28 mouse cellular contexts compared by ENCODE assay signal in genomic region chr15:75268916-75269829, GRCm38 (mm10). TPM values are rescaled to one million over a fixed set of nuclear protein-coding genes. Genes with fewer than 3 reads are reported as not detected.
A peak's percentile ranks its signal among the peaks of the same experiment; 100 is the strongest.
DNase-seq lines count a peak whose midpoint lies in the region; ATAC-seq and TF ChIP-seq lines count a peak whose summit lies in the region.
"Had no signal": no experiment of that assay in that cellular context is flagged by ENCODE, and none has a peak within 500 bp of the region (broad histone marks: within the 10 kb centered on the region; RNA-seq: fewer than 3 reads in every experiment).

No protein-coding gene starts in this region.

- no peak for TF ChIP-seq POLR2A in kidney, adult 2 months (IDR thresholded peaks at IDR 0.05; ENCODE audit: low read depth, low read length)
- no peak for TF ChIP-seq POLR2A in embryonic fibroblast, embryonic 13.5 days (IDR thresholded peaks at IDR 0.05; ENCODE audit: low read depth, low read length)

- DNase-seq in heart, adult 11 months, result peak; percentile 41
- DNase-seq in heart, postnatal 25 days (ENCODE audit: low spot score), result no peak
- DNase-seq in kidney, adult 2 months, result peak; percentile 70
- DNase-seq in kidney, postnatal 0 days (ENCODE audit: low spot score), result no peak
- no peak for DNase-seq in cerebellum, adult 9-10 months
- DNase-seq in testis, postnatal 10 days (ENCODE audit: low spot score), result no peak
- DNase-seq: adrenal gland, postnatal 10 days; B cell, adult 2 months; cerebellum, adult 11 months; cerebellum, adult 8-10 months; cerebellum, postnatal 25 days; gastrocnemius, postnatal 14 days had no signal

- no peaks in the 10 kb centered on the region for H3K36me3 ChIP-seq in kidney, adult 2 months (ENCODE audit: control insufficient read depth, insufficient read depth, low read length)
- no peaks in the 10 kb centered on the region for H3K36me3 ChIP-seq in kidney, embryonic 16.5 days (ENCODE audit: insufficient read depth, low read length)
- no peaks in the 10 kb centered on the region for H3K36me3 ChIP-seq in kidney, postnatal 0 days (ENCODE audit: insufficient read depth, low read length)
- H3K36me3 ChIP-seq: embryonic facial prominence, embryonic 12.5 days; forebrain, embryonic 12.5 days; G1E; heart, embryonic 13.5 days; hindbrain, embryonic 13.5 days had no signal

- peaks cover 5% of the 10 kb centered on the region; the same call in 1 of the 2 replicates for H3K4me1 ChIP-seq in kidney, adult 2 months (ENCODE audit: control insufficient read depth, insufficient read depth, low read length)
- H3K4me1 ChIP-seq in kidney, embryonic 16.5 days (ENCODE audit: insufficient read depth, low read length), result no peaks in the 10 kb centered on the region
- peaks cover 11% of the 10 kb centered on the region; the same call in 1 of the 2 replicates for H3K4me1 ChIP-seq in embryonic fibroblast, embryonic 13.5 days (ENCODE audit: control insufficient read depth, insufficient read depth, low read length)
- no peaks in the 10 kb centered on the region for H3K4me1 ChIP-seq in kidney, postnatal 0 days (replicated peaks; ENCODE audit: insufficient read depth, low read length)
- H3K4me1 ChIP-seq: embryonic facial prominence, embryonic 12.5 days; forebrain, embryonic 12.5 days; heart, embryonic 13.5 days; hindbrain, embryonic 13.5 days had no signal

- H3K9ac ChIP-seq in kidney, embryonic 16.5 days (replicated peaks; ENCODE audit: low read length), result no peak overlapping the region
- no peak overlapping the region for H3K9ac ChIP-seq in kidney, postnatal 0 days (ENCODE audit: low read depth, low read length)
- H3K9ac ChIP-seq: embryonic facial prominence, embryonic 12.5 days; forebrain, embryonic 12.5 days; heart, embryonic 13.5 days; hindbrain, embryonic 13.5 days had no signal

- no peaks in the 10 kb centered on the region for H3K9me3 ChIP-seq in kidney, embryonic 16.5 days (ENCODE audit: low read length)
- no peaks in the 10 kb centered on the region for H3K9me3 ChIP-seq in kidney, postnatal 0 days (replicated peaks; ENCODE audit: low read length)
- H3K9me3 ChIP-seq: embryonic facial prominence, embryonic 12.5 days; forebrain, embryonic 12.5 days; hindbrain, embryonic 13.5 days had no signal

- no peak overlapping the region for H3K4me2 ChIP-seq in kidney, embryonic 16.5 days (replicated peaks; ENCODE audit: low read depth, low read length)
- no peak overlapping the region for H3K4me2 ChIP-seq in kidney, postnatal 0 days (ENCODE audit: low read length)
- H3K4me2 ChIP-seq: embryonic facial prominence, embryonic 12.5 days; forebrain, embryonic 12.5 days; heart, embryonic 13.5 days; hindbrain, embryonic 13.5 days had no signal

- no peaks in the 10 kb centered on the region for H3K27me3 ChIP-seq in kidney, adult 2 months (replicated peaks; ENCODE audit: control insufficient read depth, insufficient read depth, low read length)
- H3K27me3 ChIP-seq in kidney, embryonic 16.5 days (ENCODE audit: insufficient read depth, low read length), result no peaks in the 10 kb centered on the region
- H3K27me3 ChIP-seq in kidney, postnatal 0 days (ENCODE audit: insufficient read depth, low read length), result no peaks in the 10 kb centered on the region
- H3K27me3 ChIP-seq: embryonic facial prominence, embryonic 12.5 days; forebrain, embryonic 12.5 days; heart, embryonic 13.5 days; hindbrain, embryonic 13.5 days had no signal

- ATAC-seq in kidney, embryonic 16.5 days (ENCODE audit: low FRiP score, low TSS enrichment), result no peak
- ATAC-seq in kidney, postnatal 0 days (replicated peaks; ENCODE audit: low FRiP score, low read depth), result peak; percentile 40; the same call in 1 of the 2 replicates
- ATAC-seq: CD4-positive, CD25-positive, alpha-beta regulatory T cell, adult 4 months; forebrain, embryonic 16.5 days had no signal

- H3K27ac ChIP-seq in kidney, adult 2 months (ENCODE audit: insufficient read depth, low read depth, low read length), result peak overlapping the region; percentile 58
- H3K27ac ChIP-seq in kidney, embryonic 16.5 days (ENCODE audit: low read length), result no peak overlapping the region
- H3K27ac ChIP-seq in embryonic fibroblast, embryonic 13.5 days (ENCODE audit: insufficient read depth, low read length), result peak overlapping the region; percentile 56; the same call in 1 of the 2 replicates
- H3K27ac ChIP-seq in kidney, postnatal 0 days, result no peak overlapping the region
- H3K27ac ChIP-seq: embryonic facial prominence, embryonic 12.5 days; forebrain, embryonic 12.5 days; heart, embryonic 13.5 days; hindbrain, embryonic 13.5 days had no signal

- TF ChIP-seq CTCF in kidney, adult 2 months (conservative IDR thresholded peaks at IDR 0.05; ENCODE audit: insufficient read depth, insufficient read length, low read depth, low read length), result no peak
- TF ChIP-seq CTCF in embryonic fibroblast, embryonic 13.5 days (IDR thresholded peaks at IDR 0.05; ENCODE audit: borderline replicate concordance, insufficient read depth, low read length), result no peak
- TF ChIP-seq CTCF in kidney, postnatal 0 days (IDR thresholded peaks at IDR 0.05; ENCODE audit: low read depth), result no peak

- H3K4me3 ChIP-seq in kidney, adult 2 months (ENCODE audit: insufficient read depth, low read depth, low read length), result no peak overlapping the region
- H3K4me3 ChIP-seq in kidney, embryonic 16.5 days (ENCODE audit: low read length), result no peak overlapping the region
- no peak overlapping the region for H3K4me3 ChIP-seq in embryonic fibroblast, embryonic 13.5 days (ENCODE audit: insufficient read depth, low read length)
- no peak overlapping the region for H3K4me3 ChIP-seq in kidney, postnatal 0 days (replicated peaks; ENCODE audit: low read depth, low read length)
- H3K4me3 ChIP-seq: embryonic facial prominence, embryonic 12.5 days; forebrain, embryonic 12.5 days; heart, embryonic 13.5 days; hindbrain, embryonic 13.5 days had no signal

- intact Hi-C loops in heart, postnatal 25 days (cut with DNase I), result no loop called here

- 66% methylated on average over 5 of the region's 5 CpGs for WGBS in kidney, adult 2 months
- WGBS in kidney, embryonic 16.5 days, result 81% methylated on average over 5 of the region's 5 CpGs
- WGBS in kidney, postnatal 0 days, result 79% methylated on average over 5 of the region's 5 CpGs

RNA-seq across cellular contexts. Expression of gene Ly6f, which starts 1.0 kb away (rescaled TPM):
- total RNA-seq in heart, postnatal 25 days (2021), result not detected
- polyA plus RNA-seq in kidney, adult 2 months (2012; rRNA removed), result 3.1 and 3.3 TPM in 2 replicates
- 0.37 and 0.54 TPM in 2 replicates for polyA plus RNA-seq in kidney, embryonic 16.5 days (2015; fragmentation: Nextera tagmentation; extraction: Ambion mirVana)
- not detected in 2 replicates for polyA plus RNA-seq in embryonic fibroblast, embryonic 13.5 days (2011; ENCODE audit: insufficient read length, low read depth, missing spikeins)
- polyA plus RNA-seq in kidney, postnatal 0 days (2015; fragmentation: Nextera tagmentation; extraction: Ambion mirVana), result 3.0 and 3.5 TPM in 2 replicates
- total RNA-seq: adrenal gland, postnatal 10 days; adrenal gland, postnatal 4 days; G1E; gastrocnemius, postnatal 14 days; heart, adult 8-10 months; hematopoietic stem cell, adult 5-6 weeks had no signal
- polyA plus RNA-seq: brain, embryonic 14.5 days; CD4-positive, CD25-positive, alpha-beta regulatory T cell, adult 4 months; cortical plate, adult 2 months; embryonic facial prominence, embryonic 12.5 days; forebrain, embryonic 12.5 days; forebrain, embryonic 16.5 days; frontal cortex, adult 2 months; G1E; heart, embryonic 13.5 days; heart, postnatal 0 days; hindbrain, embryonic 13.5 days had no signal

RNA-seq across cellular contexts. Expression of gene BC025446, which starts 53.0 kb away (rescaled TPM):
- total RNA-seq in heart, postnatal 25 days (2021), result not detected
- polyA plus RNA-seq in kidney, adult 2 months (2012; rRNA removed), result 45.0 and 46.9 TPM in 2 replicates
- 22.2 and 22.6 TPM in 2 replicates for polyA plus RNA-seq in kidney, embryonic 16.5 days (2015; fragmentation: Nextera tagmentation; extraction: Ambion mirVana)
- polyA plus RNA-seq in embryonic fibroblast, embryonic 13.5 days (2011; ENCODE audit: insufficient read length, low read depth, missing spikeins), result not detected in 2 replicates
- polyA plus RNA-seq in kidney, postnatal 0 days (2015; fragmentation: Nextera tagmentation; extraction: Ambion mirVana), result 24.1 and 28.6 TPM in 2 replicates
- total RNA-seq: G1E; gastrocnemius, postnatal 14 days; heart, adult 8-10 months; hematopoietic stem cell, adult 5-6 weeks had no signal
- polyA plus RNA-seq: brain, embryonic 14.5 days; CD4-positive, CD25-positive, alpha-beta regulatory T cell, adult 4 months; cortical plate, adult 2 months; embryonic facial prominence, embryonic 12.5 days; forebrain, embryonic 12.5 days; forebrain, embryonic 16.5 days; frontal cortex, adult 2 months; G1E; heart, embryonic 13.5 days; heart, postnatal 0 days; hindbrain, embryonic 13.5 days had no signal

Comparison
In these comparisons a context has a peak if more than half of its experiments do, and no peak if none do; other contexts are left out.
1. DNase-seq: peak in heart, adult 11 months (single experiment) and kidney, adult 2 months (single experiment); none in heart, postnatal 25 days (single experiment), kidney, postnatal 0 days (single experiment), cerebellum, adult 9-10 months (single experiment) and testis, postnatal 10 days (single experiment).
2. H3K27ac ChIP-seq: peak in kidney, adult 2 months (single experiment) and embryonic fibroblast, embryonic 13.5 days (single experiment); none in kidney, embryonic 16.5 days (single experiment) and kidney, postnatal 0 days (single experiment).
3. RNA of gene BC025446, which starts 53.0 kb away (polyA plus RNA-seq): 45.0 to 46.9 TPM in kidney, adult 2 months, 24.1 to 28.6 TPM in kidney, postnatal 0 days and 22.2 to 22.6 TPM in kidney, embryonic 16.5 days; not detected in embryonic fibroblast, embryonic 13.5 days; every median in the first group is over 10 times any median in the second.